Mouse (Mus musculus) embryonic facial prominence, embryonic 11.5 days (tissue): ENCODE data around the gene Rasef. TPM values are rescaled to one million over a fixed set of nuclear protein-coding genes. Genes with fewer than 3 reads are reported as not detected.

Source experiments
- ATAC-seq: fragments of 200-750 bp; cut with Nextera tagmentation; replicated peaks from 2 replicates; pipeline ENCODE4 v1.8.0; 2017; ENCODE audit warnings: low read depth; ENCODE audit not compliant: insufficient number of reproducible peaks, low FRiP score, low TSS enrichment
- DNase-seq: peaks from one replicate; pipeline ENCODE4 v3.0.0-alpha.2; 2015; ENCODE audit warnings: low spot score
- H3K27ac ChIP-seq: fragments of 300-500 bp; sonication (generic); replicated peaks from 2 replicates; pipeline ENCODE4 v1.5.1; 2014; ENCODE audit warnings: mild to moderate bottlenecking, low read depth, low read length, control low read depth
- H3K27me3 ChIP-seq: fragments of 300-500 bp; sonication (generic); 2 replicates; pipeline ENCODE4 v1.6.1; 2014; ENCODE audit warnings: mild to moderate bottlenecking, low read length, moderate library complexity, mixed read lengths; ENCODE audit not compliant: control insufficient read depth, insufficient read depth
- H3K36me3 ChIP-seq: fragments of 300-500 bp; sonication (generic); replicated peaks from 2 replicates; pipeline ENCODE4 v1.6.1; 2014; ENCODE audit warnings: low read depth, mild to moderate bottlenecking, low read length, moderate library complexity, mixed read lengths; ENCODE audit not compliant: control insufficient read depth, insufficient read depth
- H3K4me1 ChIP-seq: fragments of 300-500 bp; sonication (generic); 2 replicates; pipeline ENCODE4 v1.6.1; 2014; ENCODE audit warnings: low read length, mixed read lengths; ENCODE audit not compliant: control insufficient read depth, insufficient read depth
- H3K4me2 ChIP-seq: fragments of 300-500 bp; sonication (generic); 2 replicates; pipeline ENCODE4 v1.6.1; 2014; ENCODE audit warnings: low read depth, mild to moderate bottlenecking, control low read depth, low read length, moderate library complexity
- H3K4me3 ChIP-seq: fragments of 300-500 bp; sonication (generic); 2 replicates; pipeline ENCODE4 v1.5.1; 2014; ENCODE audit warnings: low read depth, low read length, control low read depth
- H3K9ac ChIP-seq: fragments of 300-500 bp; sonication (generic); replicated peaks from 2 replicates; pipeline ENCODE4 v1.6.1; 2014; ENCODE audit warnings: mild to moderate bottlenecking, control low read depth, low read length
- H3K9me3 ChIP-seq: fragments of 300-500 bp; sonication (generic); replicated peaks from 2 replicates; pipeline ENCODE4 v1.6.1; 2016; ENCODE audit warnings: mild to moderate bottlenecking, low read length, inconsistent platforms, mixed read lengths; ENCODE audit not compliant: control insufficient read depth
- WGBS: fragments of 180-500 bp; shearing (Covaris S2); extraction: QIAGEN DNeasy Blood & Tissue Kit; methylation state at CpG from one replicate; pipeline ENCODE4 v1.1.7; 2014; 5-methylcytosine and 5-hydroxymethylcytosine counted together
- polyA plus RNA-seq: library from polyadenylated mRNA; unstranded; fragments of >200 nt; fragmentation: Nextera tagmentation; extraction: Ambion mirVana; gene quantifications from 2 replicates; pipeline ENCODE4 v1.2.1, GENCODE M21; 2014

Rasef gene
- 3.6 and 3.9 TPM in 2 replicates for polyA plus RNA-seq

- peaks cover 2% of the 10 kb centered on the region; the same call in 1 of the 2 replicates for H3K27me3 ChIP-seq
- no peaks in the 10 kb centered on the region for H3K4me1 ChIP-seq
- ATAC-seq, result peak; percentile 80
- H3K4me2 ChIP-seq, result peak within 1 kb of the TSS; percentile 98
- H3K36me3 ChIP-seq, result no peaks in the 10 kb centered on the region
- 4% methylated on average over 82 of the region's 87 CpGs for WGBS
- H3K9me3 ChIP-seq, result no peaks in the 10 kb centered on the region
- H3K4me3 ChIP-seq, result peak within 1 kb of the TSS; percentile 50
- peak within 1 kb of the TSS; percentile 67 for H3K9ac ChIP-seq
- no peak within 1 kb of the TSS for H3K27ac ChIP-seq
- peak; percentile 54 for DNase-seq
Measured at GRCm38 (mm10) chr4:73790260-73791185, at the start of gene Rasef. Gene Rasef, minus strand, starts transcription at chr4:73790994.

- H3K4me1 ChIP-seq, result no peaks in the 10 kb centered on the region
- no peaks in the 10 kb centered on the region for H3K36me3 ChIP-seq
- no peak overlapping the region for H3K9ac ChIP-seq
- H3K4me3 ChIP-seq, result no peak overlapping the region
- WGBS, result 84% methylated on average over 3 of the region's 3 CpGs
- no peak for ATAC-seq
- H3K27ac ChIP-seq, result no peak overlapping the region
- H3K9me3 ChIP-seq, result no peaks in the 10 kb centered on the region
- H3K27me3 ChIP-seq, result no peaks in the 10 kb centered on the region
- no peak overlapping the region for H3K4me2 ChIP-seq
- DNase-seq, result no peak
Measured at GRCm38 (mm10) chr4:73826587-73826986, 35.8 kb upstream of the Rasef start.

- H3K27ac ChIP-seq, result no peak overlapping the region
- peak overlapping the region; percentile 50 for H3K4me3 ChIP-seq
- no peaks in the 10 kb centered on the region for H3K9me3 ChIP-seq
- H3K27me3 ChIP-seq, result peaks cover 2% of the 10 kb centered on the region; the same call in 1 of the 2 replicates
- DNase-seq (no peak), ATAC-seq (no peak; the same call in 1 of the 2 replicates)
- WGBS, result 28% methylated on average over 3 of the region's 3 CpGs
- no peaks in the 10 kb centered on the region for H3K4me1 ChIP-seq
- peak overlapping the region; percentile 67; the same call in 1 of the 2 replicates for H3K9ac ChIP-seq
- no peaks in the 10 kb centered on the region for H3K36me3 ChIP-seq
- H3K4me2 ChIP-seq, result peak overlapping the region; percentile 98
Measured at GRCm38 (mm10) chr4:73791186-73791540, 369 bp upstream of the Rasef start.

- Histone ChIP-seq H3K27me3 (peaks cover 2% of the 10 kb centered on the region; the same call in 1 of the 2 replicates), H3K9ac (no peak overlapping the region), H3K4me3 (no peak overlapping the region), H3K4me1 (no peaks in the 10 kb centered on the region), H3K4me2 (no peak overlapping the region), H3K9me3 (no peaks in the 10 kb centered on the region), H3K27ac (no peak overlapping the region), H3K36me3 (no peaks in the 10 kb centered on the region)
- 44% methylated on average over 6 of the region's 6 CpGs for WGBS
- DNase-seq (no peak), ATAC-seq (no peak)
Measured at GRCm38 (mm10) chr4:73789534-73789933, 1.3 kb downstream of the Rasef start.

GRCm38 (mm10) chr4:73788076-73788730, 2.6 kb downstream of the Rasef start:
- Histone ChIP-seq H3K36me3 (no peaks in the 10 kb centered on the region), H3K9ac (no peak overlapping the region), H3K27ac (no peak overlapping the region), H3K9me3 (no peaks in the 10 kb centered on the region), H3K4me1 (no peaks in the 10 kb centered on the region), H3K27me3 (peaks cover 2% of the 10 kb centered on the region; the same call in 1 of the 2 replicates), H3K4me2 (no peak overlapping the region), H3K4me3 (no peak overlapping the region)
- no peak for ATAC-seq
- whole genome bisulfite sequencing, result 89% methylated on average over 7 of the region's 7 CpGs
- no peak for DNase-seq

GRCm38 (mm10) chr4:73784147-73784546, 6.6 kb downstream of the Rasef start:
- 89% methylated on average over 1 of the region's 1 CpGs for WGBS
- no peak for DNase-seq

GRCm38 (mm10) chr4:73781061-73781460, 9.7 kb downstream of the Rasef start:
- Histone ChIP-seq H3K4me1 (no peaks in the 10 kb centered on the region), H3K27ac (no peak overlapping the region), H3K36me3 (no peaks in the 10 kb centered on the region), H3K4me2 (no peak overlapping the region), H3K4me3 (no peak overlapping the region), H3K9me3 (no peaks in the 10 kb centered on the region), H3K9ac (no peak overlapping the region), H3K27me3 (no peaks in the 10 kb centered on the region)
- DNase-seq (no peak), ATAC-seq (no peak)
- WGBS, result 87% methylated on average over 3 of the region's 3 CpGs

More at GRCm38 (mm10) chr4:73784147-73784546, 6.6 kb downstream of the Rasef start:
- no peak overlapping the region for H3K4me3 ChIP-seq
- no peak overlapping the region for H3K9ac ChIP-seq
- no peaks in the 10 kb centered on the region for H3K36me3 ChIP-seq
- H3K27ac ChIP-seq, result no peak overlapping the region
- H3K4me2 ChIP-seq, result no peak overlapping the region
- no peaks in the 10 kb centered on the region for H3K27me3 ChIP-seq
- ATAC-seq, result no peak
- no peaks in the 10 kb centered on the region for H3K9me3 ChIP-seq
- no peaks in the 10 kb centered on the region for H3K4me1 ChIP-seq

GRCm38 (mm10) chr4:73775266-73775665, 15.5 kb downstream of the Rasef start:
- no peaks in the 10 kb centered on the region for H3K36me3 ChIP-seq
- DNase-seq (no peak), ATAC-seq (no peak)
- H3K27ac ChIP-seq, result no peak overlapping the region
- no peak overlapping the region for H3K9ac ChIP-seq
- no peaks in the 10 kb centered on the region for H3K4me1 ChIP-seq
- H3K27me3 ChIP-seq, result no peaks in the 10 kb centered on the region
- H3K4me3 ChIP-seq, result no peak overlapping the region
- H3K9me3 ChIP-seq, result no peaks in the 10 kb centered on the region
- no peak overlapping the region for H3K4me2 ChIP-seq
- WGBS, result 95% methylated on average over 2 of the region's 2 CpGs
